37 mouse cellular contexts compared by ENCODE assay signal in the genomic region with DNA sequence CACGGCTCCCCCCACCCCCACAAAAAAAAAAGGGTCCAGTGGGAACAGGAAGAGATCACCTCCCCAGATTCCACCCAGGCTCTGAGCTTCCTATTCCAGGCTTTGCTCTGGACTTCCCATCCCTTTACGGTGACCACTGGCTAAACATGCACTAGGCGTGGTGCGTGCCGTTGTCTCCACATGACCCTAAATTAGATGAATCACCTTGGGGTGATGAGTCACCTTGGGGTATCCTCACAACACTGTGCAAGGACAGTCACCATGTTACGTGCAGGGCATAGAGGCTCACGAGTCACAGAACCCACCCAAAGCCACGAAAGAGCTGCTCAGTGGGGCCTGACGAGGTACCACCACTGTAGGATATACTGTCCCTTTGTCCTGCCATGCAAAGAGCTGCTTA. TPM values are rescaled to one million over a fixed set of nuclear protein-coding genes. Genes with fewer than 3 reads are reported as not detected.
DNase-seq lines count a peak whose midpoint lies in the region; ATAC-seq lines count a peak whose summit lies in the region.
"Had no signal": no experiment of that assay in that cellular context is flagged by ENCODE, and none has a peak within 500 bp of the region (broad histone marks: within the 10 kb centered on the region; RNA-seq: fewer than 3 reads in every experiment).

No protein-coding gene starts in this region.

- 92% methylated on average over 9 of the region's 9 CpGs for WGBS in hindbrain, embryonic 10.5 days
- WGBS in hindbrain, embryonic 12.5 days: 90% methylated on average over 9 of the region's 9 CpGs
- 87% methylated on average over 9 of the region's 9 CpGs for WGBS in heart, embryonic 11.5 days (ENCODE audit: insufficient replicate concordance)
- WGBS in intestine, embryonic 15.5 days: 86% methylated on average over 9 of the region's 9 CpGs

- peaks cover 71% of the 10 kb centered on the region for H3K36me3 ChIP-seq in hindbrain, embryonic 10.5 days
- H3K36me3 ChIP-seq in hindbrain, embryonic 12.5 days: peaks cover 23% of the 10 kb centered on the region
- no peaks in the 10 kb centered on the region for H3K36me3 ChIP-seq in heart, embryonic 11.5 days (ENCODE audit: control insufficient read depth, insufficient read depth, low read length)
- no peaks in the 10 kb centered on the region for H3K36me3 ChIP-seq in intestine, embryonic 15.5 days
- H3K36me3 ChIP-seq: limb, embryonic 12.5 days; liver, embryonic 15.5 days; stomach, embryonic 15.5 days had no signal

- ATAC-seq in hindbrain, embryonic 12.5 days (ENCODE audit: low FRiP score): no peak
- ATAC-seq in heart, embryonic 11.5 days (replicated peaks; ENCODE audit: insufficient number of reproducible peaks, low FRiP score, low TSS enrichment): no peak
- ATAC-seq in intestine, embryonic 15.5 days: no peak
- ATAC-seq: CD4-positive, CD25-positive, alpha-beta regulatory T cell, adult 4 months; forebrain, embryonic 13.5 days; inflammation-experienced regulatory T-cells, adult 6 months had no signal

- no peak overlapping the region for H3K4me3 ChIP-seq in hindbrain, embryonic 10.5 days
- H3K4me3 ChIP-seq in hindbrain, embryonic 12.5 days: no peak overlapping the region
- H3K4me3 ChIP-seq in heart, embryonic 11.5 days (ENCODE audit: low read depth, low read length): no peak overlapping the region
- no peak overlapping the region for H3K4me3 ChIP-seq in intestine, embryonic 15.5 days (replicated peaks)
- H3K4me3 ChIP-seq: embryonic facial prominence, embryonic 13.5 days; forebrain, embryonic 13.5 days; heart, embryonic 12.5 days; hindbrain, embryonic 15.5 days; layer of hippocampus, adult 2 months; left cerebral cortex, adult 2 months; limb, embryonic 12.5 days; liver, embryonic 15.5 days; stomach, embryonic 15.5 days had no signal

- no peaks in the 10 kb centered on the region for H3K4me1 ChIP-seq in hindbrain, embryonic 10.5 days (replicated peaks)
- no peaks in the 10 kb centered on the region for H3K4me1 ChIP-seq in hindbrain, embryonic 12.5 days
- H3K4me1 ChIP-seq in heart, embryonic 11.5 days (ENCODE audit: control insufficient read depth, insufficient read depth, low read length): no peaks in the 10 kb centered on the region
- no peaks in the 10 kb centered on the region for H3K4me1 ChIP-seq in intestine, embryonic 15.5 days (replicated peaks)
- H3K4me1 ChIP-seq: embryonic facial prominence, embryonic 13.5 days; forebrain, embryonic 13.5 days; heart, embryonic 12.5 days; hindbrain, embryonic 15.5 days; limb, embryonic 12.5 days; stomach, embryonic 15.5 days had no signal

- no peak overlapping the region for H3K4me2 ChIP-seq in hindbrain, embryonic 12.5 days (replicated peaks)
- no peak overlapping the region for H3K4me2 ChIP-seq in heart, embryonic 11.5 days
- no peak overlapping the region for H3K4me2 ChIP-seq in intestine, embryonic 15.5 days (replicated peaks)
- H3K4me2 ChIP-seq: embryonic facial prominence, embryonic 13.5 days; forebrain, embryonic 13.5 days; heart, embryonic 12.5 days; hindbrain, embryonic 15.5 days; limb, embryonic 12.5 days; liver, embryonic 15.5 days; lung, embryonic 14.5 days; stomach, embryonic 15.5 days had no signal

- no peaks in the 10 kb centered on the region for H3K9me3 ChIP-seq in hindbrain, embryonic 10.5 days
- H3K9me3 ChIP-seq in hindbrain, embryonic 12.5 days (replicated peaks): no peaks in the 10 kb centered on the region
- H3K9me3 ChIP-seq in heart, embryonic 11.5 days (replicated peaks; ENCODE audit: control insufficient read depth, low read length): no peaks in the 10 kb centered on the region
- H3K9me3 ChIP-seq in intestine, embryonic 15.5 days: no peaks in the 10 kb centered on the region
- H3K9me3 ChIP-seq: embryonic facial prominence, embryonic 13.5 days; forebrain, embryonic 13.5 days; heart, embryonic 12.5 days; hindbrain, embryonic 15.5 days; limb, embryonic 12.5 days; liver, embryonic 15.5 days; stomach, embryonic 15.5 days had no signal

- H3K27me3 ChIP-seq in hindbrain, embryonic 10.5 days (ENCODE audit: insufficient read depth, poor library complexity, severe bottlenecking): no peaks in the 10 kb centered on the region
- no peaks in the 10 kb centered on the region for H3K27me3 ChIP-seq in hindbrain, embryonic 12.5 days
- no peaks in the 10 kb centered on the region for H3K27me3 ChIP-seq in heart, embryonic 11.5 days (ENCODE audit: control insufficient read depth, insufficient read depth, low read length)
- no peaks in the 10 kb centered on the region for H3K27me3 ChIP-seq in intestine, embryonic 15.5 days (replicated peaks)
- H3K27me3 ChIP-seq: embryonic facial prominence, embryonic 13.5 days; forebrain, embryonic 13.5 days; heart, embryonic 12.5 days; hindbrain, embryonic 15.5 days; limb, embryonic 12.5 days; liver, embryonic 15.5 days; stomach, embryonic 15.5 days had no signal

- 0 out of 2 replicates have a peak overlapping the region, but pooled peaks have one; percentile 35 for H3K27ac ChIP-seq in hindbrain, embryonic 10.5 days
- H3K27ac ChIP-seq in hindbrain, embryonic 12.5 days: no peak overlapping the region
- no peak overlapping the region for H3K27ac ChIP-seq in heart, embryonic 11.5 days (ENCODE audit: low read depth, low read length)
- no peak overlapping the region for H3K27ac ChIP-seq in intestine, embryonic 15.5 days
- H3K27ac ChIP-seq: embryonic facial prominence, embryonic 13.5 days; hindbrain, embryonic 15.5 days; layer of hippocampus, adult 2 months; left cerebral cortex, adult 2 months; limb, embryonic 12.5 days; liver, embryonic 15.5 days; stomach, embryonic 15.5 days had no signal

- DNase-seq in adrenal gland, adult (ENCODE audit: inconsistent age in 2 of 2, low spot score in 1 of 2): peak; percentile 33 to 79
- DNase-seq in adrenal gland, postnatal 10 days: no peak
- no peak for DNase-seq in hindbrain, embryonic 10.5 days (ENCODE audit: low spot score)
- peak; percentile 61 for DNase-seq in MN1 (ENCODE audit: low spot score)
- DNase-seq: adrenal gland, adult 8-10 months; cerebellum, adult 11-12 months; cerebellum, postnatal 10 days; gastrocnemius, postnatal 25 days; heart, adult 11 months; heart, postnatal 4 days; kidney, adult 18-20 months; kidney, postnatal 36 days; lung, embryonic 14.5 days; lung, postnatal 14 days; retina, postnatal 1 day; right cerebral cortex, postnatal 14 days; thymus, postnatal 14 days had no signal

- H3K9ac ChIP-seq in hindbrain, embryonic 12.5 days: no peak overlapping the region
- H3K9ac ChIP-seq in heart, embryonic 11.5 days (ENCODE audit: low read depth, low read length): no peak overlapping the region
- H3K9ac ChIP-seq in intestine, embryonic 15.5 days: no peak overlapping the region
- H3K9ac ChIP-seq: embryonic facial prominence, embryonic 13.5 days; forebrain, embryonic 13.5 days; heart, embryonic 12.5 days; hindbrain, embryonic 15.5 days; limb, embryonic 12.5 days; liver, embryonic 15.5 days; lung, embryonic 14.5 days; stomach, embryonic 15.5 days had no signal

RNA-seq across cellular contexts. Expression of gene Rars, which starts 10.0 kb away (rescaled TPM):
- total RNA-seq in adrenal gland, postnatal 10 days (2021): 10 to 100 TPM; 57.9 to 61.6 TPM
- 76.4 and 105 TPM in 2 replicates for polyA plus RNA-seq in hindbrain, embryonic 10.5 days (2016; fragmentation: Nextera tagmentation; extraction: Ambion mirVana)
- polyA plus RNA-seq in hindbrain, embryonic 12.5 days (2016; fragmentation: Nextera tagmentation; extraction: Ambion mirVana): 78.5 and 79.4 TPM in 2 replicates
- polyA plus RNA-seq in heart, embryonic 11.5 days (2014; fragmentation: Nextera tagmentation; extraction: Ambion mirVana): 82.4 and 89.2 TPM in 2 replicates
- 118 and 122 TPM in 2 replicates for polyA plus RNA-seq in intestine, embryonic 15.5 days (2015; fragmentation: Nextera tagmentation; extraction: Ambion mirVana)

RNA-seq across cellular contexts. Expression of gene Fbll1, which starts 45.6 kb away (rescaled TPM):
- 1 to 10 TPM; 1.2 to 2.4 TPM for total RNA-seq in adrenal gland, postnatal 10 days (2021)
- 1.1 and 3.3 TPM in 2 replicates for polyA plus RNA-seq in hindbrain, embryonic 10.5 days (2016; fragmentation: Nextera tagmentation; extraction: Ambion mirVana)
- 13.1 and 15.3 TPM in 2 replicates for polyA plus RNA-seq in hindbrain, embryonic 12.5 days (2016; fragmentation: Nextera tagmentation; extraction: Ambion mirVana)
- polyA plus RNA-seq in heart, embryonic 11.5 days (2014; fragmentation: Nextera tagmentation; extraction: Ambion mirVana): not detected in 2 replicates
- 0.57 and 0.77 TPM in 2 replicates for polyA plus RNA-seq in intestine, embryonic 15.5 days (2015; fragmentation: Nextera tagmentation; extraction: Ambion mirVana)
- total RNA-seq: common myeloid progenitor, adult 5-6 weeks; gastrocnemius, adult 18-20 months; gastrocnemius, postnatal 25 days; heart, postnatal 4 days; liver, adult 2 months had no signal
- polyA plus RNA-seq: CD4-positive, CD25-positive, alpha-beta regulatory T cell, adult 4 months; heart, embryonic 12.5 days; heart, postnatal 0 days; inflammation-experienced regulatory T-cells, adult 6 months; kidney, embryonic 16.5 days; limb, embryonic 12.5 days; liver, adult 2 months; liver, embryonic 15.5 days; lung, embryonic 14.5 days; urinary bladder, adult 2 months had no signal

Comparison
In these comparisons a context has a peak if more than half of its experiments do, and no peak if none do; other contexts are left out.
1. DNase-seq: peak in adrenal gland, adult (2 of 2) and MN1 (single experiment); none in adrenal gland, postnatal 10 days (single experiment) and hindbrain, embryonic 10.5 days (single experiment).